Mouse (Mus musculus): ENCODE measurements around the gene Oprd1.

- TF ChIP-seq CTCF (IDR thresholded peaks at IDR 0.05; ENCODE audit: insufficient read depth, low read depth, low read length) (no peak), POLR2A (IDR thresholded peaks at IDR 0.05; ENCODE audit: insufficient read depth, low read depth, low read length) (no peak)
Measured at GRCm38 (mm10) chr4:132146201-132146600, 1.9 kb upstream of the Oprd1 start.
